Mouse (Mus musculus) layer of hippocampus, adult 9-10 months (tissue): ENCODE measurements around the gene Bcor.

Experiments
- DNase-seq: peaks from one replicate; pipeline ENCODE4 v3.0.0; 2022; ENCODE audit warnings: low spot score

The Bcor gene

GRCm38 (mm10) chrX:12126408-12127105 is 33.6 kb downstream of the Bcor start:
- no peak for DNase-seq

DNA sequence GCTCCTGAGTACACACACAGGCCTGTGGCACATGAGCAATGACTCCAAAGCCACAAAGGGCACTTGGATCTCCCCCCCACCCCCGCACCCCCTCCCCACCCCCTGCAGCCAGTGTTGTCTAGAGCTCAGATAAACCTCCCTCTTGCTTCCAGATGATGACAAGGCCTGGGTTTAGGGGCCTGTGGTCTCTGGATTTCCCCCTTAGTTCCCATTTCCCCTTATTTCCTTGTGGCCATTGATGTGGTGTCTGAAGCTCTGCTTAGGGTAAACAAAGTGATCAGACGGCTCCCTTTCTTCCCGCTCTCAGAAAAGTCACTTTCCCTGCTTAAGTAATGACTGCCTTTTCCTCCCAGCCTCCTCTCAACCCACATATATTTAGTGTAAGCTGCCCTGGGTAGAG is 35.6 kb downstream of the Bcor start:
- DNase-seq, result no peak

DNA sequence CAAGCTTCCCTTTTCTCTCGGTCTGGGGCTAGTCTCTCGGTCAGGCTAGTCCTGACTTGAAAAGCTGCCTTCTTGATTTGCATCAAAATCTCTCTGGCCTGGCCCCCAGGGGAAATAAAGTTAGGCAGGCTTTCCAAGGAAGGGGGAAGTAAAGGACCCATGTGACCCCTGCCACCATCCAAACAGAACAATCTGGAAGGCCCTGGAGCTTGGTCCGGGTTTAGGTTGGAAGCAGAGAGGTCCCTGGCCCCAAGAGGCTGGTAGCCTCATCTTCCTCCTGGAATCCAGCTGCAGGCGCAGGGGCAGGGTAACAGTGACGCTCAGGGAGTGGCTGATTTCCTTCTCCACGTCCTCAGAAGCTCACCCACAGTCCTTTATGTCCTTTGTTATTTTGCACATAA is 36.5 kb downstream of the Bcor start:
- no peak for DNase-seq

DNA sequence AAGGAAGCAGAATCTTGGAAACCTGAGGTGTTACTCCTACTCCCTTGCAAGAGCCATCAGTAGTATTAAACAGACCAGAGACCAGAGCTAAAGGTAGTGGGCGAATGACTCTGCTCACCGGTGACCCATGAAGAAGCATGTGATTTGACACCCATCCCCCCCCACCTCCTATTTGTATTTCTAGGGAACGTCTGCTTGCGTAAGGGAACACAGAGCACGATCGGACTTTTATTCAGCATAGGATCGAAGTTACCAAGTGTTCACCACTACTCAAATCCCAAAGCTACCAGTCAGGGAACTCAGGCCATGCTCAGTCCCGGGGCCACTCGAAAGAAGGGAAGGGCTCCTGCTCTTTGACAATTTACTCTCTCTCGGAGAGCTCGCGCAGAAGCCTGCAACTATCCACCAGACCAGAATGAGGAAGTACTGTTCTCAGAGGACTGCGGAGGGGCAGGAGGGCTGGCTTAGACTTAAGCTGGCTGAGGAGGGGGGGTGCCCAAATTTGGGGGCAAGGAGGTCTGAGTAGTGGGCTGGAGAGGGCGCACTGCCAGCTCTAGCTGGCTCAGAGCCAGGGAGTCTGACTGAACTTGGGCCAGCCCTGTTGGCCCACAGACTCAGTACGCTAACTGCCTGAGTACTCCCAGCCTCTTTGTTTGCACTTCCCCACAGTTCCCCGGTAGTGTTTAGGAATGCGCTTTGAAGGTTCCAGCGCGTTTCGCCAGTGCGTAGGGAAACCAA is 37.4 kb downstream of the Bcor start:
- no peak for DNase-seq

- DNase-seq, result no peak
Observed at GRCm38 (mm10) chrX:12119476-12119875, 40.7 kb downstream of the Bcor start.

GRCm38 (mm10) chrX:12116128-12116527 is 44.0 kb downstream of the Bcor start:
- DNase-seq, result no peak

- DNase-seq, result no peak
Observed at GRCm38 (mm10) chrX:12112166-12112565, 48.0 kb downstream of the Bcor start.

DNA sequence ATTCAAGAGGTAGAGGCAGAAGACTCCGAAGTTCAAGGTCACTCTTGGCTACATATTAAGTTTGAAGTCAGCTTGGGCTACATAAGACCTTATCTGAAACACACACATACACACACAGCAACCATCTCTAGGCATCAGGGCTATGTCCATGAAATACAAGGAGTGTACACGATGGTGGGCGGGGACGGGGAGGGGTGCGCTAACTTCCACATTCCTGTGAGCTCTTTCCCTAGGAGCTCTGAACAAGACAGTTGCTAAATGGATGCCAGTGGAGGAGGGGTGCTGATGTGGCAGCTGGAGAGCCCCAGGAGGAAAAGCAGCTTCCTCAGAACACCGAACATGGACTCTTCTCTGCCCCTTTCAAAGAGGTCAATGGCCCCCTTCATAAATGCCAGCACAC is 49.6 kb downstream of the Bcor start:
- no peak for DNase-seq

GRCm38 (mm10) chrX:12105358-12105757 is 54.8 kb downstream of the Bcor start:
- no peak for DNase-seq

DNA sequence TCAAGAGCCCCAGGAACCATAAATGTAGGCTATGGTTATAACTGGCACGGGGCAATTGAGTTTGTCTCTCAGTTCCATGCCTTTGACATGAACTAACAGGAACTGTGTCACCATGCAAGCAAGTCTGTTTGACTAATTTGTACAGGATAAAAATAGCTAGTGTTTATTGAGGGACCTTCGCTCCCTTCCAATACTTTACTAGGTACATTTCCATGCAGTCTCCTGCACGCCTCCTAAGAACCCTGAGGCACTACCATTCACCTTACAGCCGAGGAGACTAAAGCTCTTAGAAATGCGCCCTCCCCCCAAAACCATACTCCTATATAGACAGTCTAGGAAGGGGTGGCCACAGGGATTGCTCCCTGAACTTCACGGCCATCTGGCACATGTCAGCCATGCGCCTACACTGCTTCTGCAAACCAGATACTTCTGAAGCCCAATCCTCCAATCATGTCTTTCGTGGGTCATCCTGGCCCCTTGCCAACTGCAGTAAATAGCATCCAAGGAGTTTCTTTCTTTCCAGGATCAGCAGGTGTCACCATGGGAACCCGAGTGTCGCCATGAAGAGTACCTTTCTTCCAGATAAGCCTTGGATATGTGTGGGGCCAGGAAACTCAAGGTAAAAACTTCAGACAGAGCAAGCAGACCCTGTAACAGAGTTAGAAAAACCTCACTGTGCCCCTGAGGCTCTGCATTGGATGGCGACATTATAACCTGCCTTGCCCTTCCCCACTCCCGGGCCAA is 63.2 kb downstream of the Bcor start:
- no peak for DNase-seq

GRCm38 (mm10) chrX:12093371-12093770 is 66.8 kb downstream of the Bcor start:
- DNase-seq, result no peak

- no peak for DNase-seq
Observed at GRCm38 (mm10) chrX:12091431-12092061, 68.6 kb downstream of the Bcor start.

DNA sequence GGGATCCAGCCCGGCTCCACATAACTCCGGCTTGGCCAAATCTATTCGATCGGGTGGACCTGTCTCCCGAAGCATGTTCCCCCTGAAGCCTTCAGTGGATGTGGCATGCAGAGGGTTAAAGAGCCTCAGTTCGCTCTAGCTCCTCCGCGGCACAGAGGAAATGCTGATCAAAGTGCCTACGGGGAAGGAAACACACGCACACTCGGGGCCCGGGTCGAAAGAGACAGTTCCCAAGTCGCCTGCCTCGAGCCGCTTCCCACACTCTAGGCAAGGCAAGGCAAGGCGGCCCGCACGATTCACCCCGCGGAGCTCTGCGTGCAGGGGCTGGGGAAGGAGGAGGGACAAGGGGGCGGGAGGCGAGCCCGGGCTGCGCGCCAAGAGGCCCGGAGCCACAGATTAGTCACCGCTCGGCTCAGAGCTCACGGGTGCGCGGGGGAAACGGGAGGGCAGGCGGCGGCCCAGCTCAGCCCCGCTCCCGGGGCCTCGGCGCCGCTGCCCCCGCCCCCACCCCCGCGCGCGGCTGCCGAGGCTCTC is 69.2 kb downstream of the Bcor start:
- no peak for DNase-seq

- no peak for DNase-seq
Observed at GRCm38 (mm10) chrX:12090151-12090870, 69.8 kb downstream of the Bcor start.

DNA sequence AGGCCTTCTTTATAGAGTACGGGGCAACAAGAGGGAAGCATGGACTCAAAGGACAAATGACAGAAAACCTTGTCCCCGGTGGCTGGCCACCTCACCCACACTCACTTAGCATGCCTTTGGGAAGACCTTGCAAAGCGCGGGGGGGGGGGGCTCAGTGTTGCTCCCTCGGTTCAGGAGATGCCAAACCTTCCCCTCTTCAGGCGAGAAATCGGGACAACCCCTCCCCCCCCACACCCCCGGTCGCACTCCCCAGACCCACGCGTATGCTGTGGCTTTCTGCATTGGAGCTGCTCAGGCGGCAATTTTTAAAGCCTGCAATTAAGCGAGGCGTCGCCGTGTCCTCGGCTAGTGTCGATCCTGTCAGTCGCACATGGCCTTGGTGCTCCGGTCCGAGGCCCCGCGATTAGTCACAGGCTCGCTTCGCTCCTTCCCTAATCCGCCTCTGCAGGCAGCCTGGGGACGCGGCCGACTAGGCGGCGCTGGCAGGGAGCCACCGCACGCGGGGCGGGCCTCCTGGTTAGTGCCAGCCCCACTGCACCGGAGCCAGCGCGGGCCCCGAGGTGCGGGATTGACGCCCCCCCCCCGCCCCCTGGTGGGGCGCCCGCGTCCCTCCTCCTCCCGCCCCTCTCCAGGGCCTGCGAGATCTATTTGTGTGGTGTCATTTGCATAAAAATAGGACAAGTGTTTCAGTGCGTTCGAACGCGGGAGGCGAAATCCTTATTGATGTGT is 70.6 kb downstream of the Bcor start:
- no peak for DNase-seq

GRCm38 (mm10) chrX:12089027-12089340 is 71.2 kb downstream of the Bcor start:
- DNase-seq, result no peak

DNA sequence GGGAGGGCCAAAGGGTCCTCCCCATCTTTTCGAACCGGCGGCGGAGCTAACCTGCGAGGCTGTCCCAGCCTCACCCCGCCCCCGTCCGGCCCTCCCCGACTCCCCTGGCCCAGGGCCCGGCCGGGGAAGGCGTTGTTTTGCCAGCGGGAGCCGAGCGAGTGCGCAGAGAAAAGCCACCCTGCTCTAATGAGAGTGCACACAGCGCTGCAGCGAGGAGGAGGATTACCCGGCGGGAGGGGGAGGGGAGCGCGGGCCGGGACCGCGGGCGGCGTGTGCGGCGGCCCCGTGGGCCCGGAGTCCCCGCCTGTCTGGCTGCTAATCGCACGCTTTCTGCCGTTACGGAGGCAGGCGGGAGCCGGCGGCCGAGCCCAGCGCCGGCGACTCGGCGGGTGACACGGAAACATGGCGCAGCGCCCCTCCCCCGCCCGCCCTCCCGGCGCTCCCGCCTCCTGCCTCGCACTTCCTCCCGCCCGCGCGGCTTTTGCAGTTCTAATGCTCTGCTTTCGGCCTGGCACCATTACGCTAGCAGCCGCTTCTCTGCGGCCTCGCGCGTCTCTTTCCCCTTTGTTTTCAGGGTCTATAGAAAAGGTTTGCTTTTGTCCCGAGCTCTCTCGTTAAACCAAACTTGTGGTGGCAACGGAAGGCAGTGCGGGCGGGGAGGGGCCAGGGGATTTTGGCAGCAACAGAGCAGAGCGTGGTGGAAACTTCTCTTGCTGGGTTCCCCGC is 71.7 kb downstream of the Bcor start:
- no peak for DNase-seq

GRCm38 (mm10) chrX:12087511-12088300 is 72.4 kb downstream of the Bcor start:
- no peak for DNase-seq

DNA sequence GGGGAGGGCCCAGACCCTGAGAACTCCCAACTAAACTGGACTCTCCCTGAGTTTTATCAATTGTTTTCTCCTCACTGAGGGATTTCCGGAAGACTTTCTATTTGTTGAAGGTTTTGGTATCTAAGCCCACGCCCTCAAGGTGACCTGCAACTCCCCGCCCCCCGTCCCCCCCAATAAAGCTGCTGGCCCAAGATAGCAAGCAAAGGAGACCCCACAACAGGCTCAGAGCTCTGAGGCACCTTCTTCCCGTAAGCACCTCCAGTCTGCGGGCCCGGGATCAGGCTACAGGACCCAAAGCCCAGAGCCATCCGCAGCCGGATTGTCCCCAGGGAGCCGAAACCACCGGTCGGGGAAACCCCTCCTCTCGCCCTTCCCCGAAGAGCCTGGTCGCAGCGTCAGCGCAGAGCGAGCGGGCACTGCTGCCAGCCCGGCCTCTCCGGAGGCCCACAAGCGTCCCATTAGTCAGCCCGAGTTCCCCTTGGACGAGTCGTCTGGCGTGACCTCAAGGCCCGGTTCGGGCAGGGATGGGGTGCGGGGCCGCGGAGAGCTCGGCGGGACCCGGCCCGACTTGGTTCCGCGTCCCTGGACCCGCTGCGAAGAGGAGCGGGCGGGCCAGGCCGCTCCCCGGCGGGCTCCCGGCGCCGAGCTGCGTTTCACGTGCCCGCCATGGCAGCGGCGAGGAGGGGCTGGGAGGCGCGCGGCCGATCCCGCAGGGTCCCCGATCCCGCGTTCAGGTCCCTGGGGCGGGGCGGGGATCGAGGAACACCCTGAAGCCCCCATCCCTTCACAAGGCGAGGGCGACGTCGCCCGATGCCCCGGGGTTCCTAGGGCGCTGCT is 73.3 kb downstream of the Bcor start:
- no peak for DNase-seq
